Mouse (Mus musculus): Measurements from ENCODE around the gene Stk24.

DNA sequence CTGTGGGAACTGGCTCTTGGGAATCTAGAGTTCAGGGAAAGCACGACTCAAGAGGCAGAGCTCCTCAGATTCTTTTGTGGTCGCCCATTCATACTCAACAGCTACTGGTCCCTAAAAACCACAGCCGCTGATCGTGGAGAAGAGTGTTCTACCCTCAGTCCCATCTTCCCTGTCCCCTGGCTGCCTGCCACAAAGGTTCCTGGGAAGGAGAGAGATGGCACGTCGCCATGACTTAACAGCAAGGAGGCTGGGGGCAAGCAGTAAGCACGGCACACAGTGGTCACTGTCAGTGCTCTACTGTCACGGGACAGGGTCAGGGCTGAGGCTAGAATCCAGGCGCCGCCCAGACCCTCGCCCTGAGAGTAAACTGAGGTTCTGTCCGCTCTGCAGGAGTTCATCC lies 104.8 kb downstream of the Stk24 start:
- TF ChIP-seq POLR2A (IDR thresholded peaks at IDR 0.05; ENCODE audit: control insufficient read depth, low read depth, low read length), result no peak
- TF ChIP-seq CTCF (IDR thresholded peaks at IDR 0.05; ENCODE audit: control insufficient read depth, insufficient read depth, insufficient replicate concordance, low read depth, low read length), result no peak

Data from testis, adult 2 months (tissue).